Mouse (Mus musculus) embryonic facial prominence, embryonic 14.5 days (tissue): ENCODE measurements at regions not wholly inside any gene's neighbourhood (a gene's known extent, or its start where the extent isn't known, plus 50 kb on each side); places are given as distances from the start of the nearest gene placed in this dataset.
A peak's percentile ranks its signal among the peaks of the same experiment; 100 is the strongest.

Experiments
- ATAC-seq: fragments of 200-750 bp; cut with Nextera tagmentation; 2 replicates; pipeline ENCODE4 v1.8.0; 2017; ENCODE audit warnings: low read depth, moderate number of reproducible peaks, moderate TSS enrichment
- DNase-seq: peaks from one replicate; pipeline ENCODE4 v3.0.0-alpha.2; 2015; ENCODE audit warnings: low spot score
- H3K27ac ChIP-seq: fragments of 300-500 bp; sonication (generic); replicated peaks from 2 replicates; pipeline ENCODE4 v1.5.1; 2014; ENCODE audit warnings: low read depth, mild to moderate bottlenecking, low read length, moderate library complexity
- H3K27me3 ChIP-seq: fragments of 300-500 bp; sonication (generic); replicated peaks from 2 replicates; pipeline ENCODE4 v1.6.1; 2014; ENCODE audit warnings: low read length; ENCODE audit not compliant: control insufficient read depth, insufficient read depth
- H3K36me3 ChIP-seq: fragments of 300-500 bp; sonication (generic); 2 replicates; pipeline ENCODE4 v1.6.1; 2014; ENCODE audit warnings: low read length, mixed read lengths; ENCODE audit not compliant: control insufficient read depth, insufficient read depth
- H3K4me1 ChIP-seq: fragments of 300-500 bp; sonication (generic); 2 replicates; pipeline ENCODE4 v1.6.1; 2014; ENCODE audit warnings: antibody characterized with exemption, low read length; ENCODE audit not compliant: control insufficient read depth, insufficient read depth
- H3K4me2 ChIP-seq: fragments of 300-500 bp; sonication (generic); 2 replicates; pipeline ENCODE4 v1.6.1; 2014; ENCODE audit warnings: low read depth, mild to moderate bottlenecking, low read length, moderate library complexity, mixed read lengths
- H3K4me3 ChIP-seq: fragments of 300-500 bp; sonication (generic); 2 replicates; pipeline ENCODE4 v1.5.1; 2014; ENCODE audit warnings: low read depth, mild to moderate bottlenecking, low read length
- H3K9ac ChIP-seq: fragments of 300-500 bp; sonication (generic); 2 replicates; pipeline ENCODE4 v1.6.1; 2014; ENCODE audit warnings: low read depth, mild to moderate bottlenecking, low read length, moderate library complexity, mixed read lengths
- H3K9me3 ChIP-seq: fragments of 300-500 bp; sonication (generic); 2 replicates; pipeline ENCODE4 v1.6.1; 2016; ENCODE audit warnings: low read length; ENCODE audit not compliant: control insufficient read depth
- WGBS: fragments of 180-500 bp; shearing (Covaris S2); extraction: QIAGEN DNeasy Blood & Tissue Kit; methylation state at CpG from one replicate; pipeline ENCODE4 v1.1.7; 2014; 5-methylcytosine and 5-hydroxymethylcytosine counted together

DNA sequence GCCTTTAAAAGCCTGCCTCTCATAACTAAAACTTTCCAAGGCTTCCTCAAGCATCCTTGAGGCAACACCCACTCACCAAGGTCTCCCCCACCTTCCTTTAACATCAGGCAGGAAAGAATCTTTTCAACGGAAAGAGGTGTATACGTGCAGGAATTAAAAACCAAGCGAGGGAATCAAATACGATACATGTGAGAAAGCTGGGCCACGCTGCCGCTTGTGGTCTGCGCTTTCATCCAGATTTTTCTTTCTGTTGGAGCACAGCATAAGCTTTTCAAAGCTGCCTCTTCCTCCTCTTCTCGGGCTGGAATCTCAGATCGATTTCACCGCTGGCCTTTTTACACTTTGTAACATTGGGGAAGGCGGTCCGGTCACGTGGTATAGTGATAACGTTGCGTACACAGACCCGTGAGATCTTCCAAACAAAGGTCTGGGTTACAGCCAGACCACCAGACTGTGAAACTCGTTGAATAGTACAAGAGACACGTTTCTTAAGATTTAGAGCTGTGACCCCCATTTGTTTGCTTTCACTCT is 114.4 kb upstream of the Cpsf6 start:
- H3K4me2 ChIP-seq, result peak overlapping the region; percentile 57
- peak overlapping the region; percentile 54; the same call in 1 of the 2 replicates for H3K9ac ChIP-seq
- peak; percentile 79 for DNase-seq
- peak; percentile 87 for ATAC-seq
- H3K4me1 ChIP-seq, result 0 out of 2 replicates have a peak, but pooled peaks cover 6% of the 10 kb centered on the region
- H3K36me3 ChIP-seq, result no peaks in the 10 kb centered on the region
- 25% methylated on average over 18 of the region's 18 CpGs for WGBS
- H3K4me3 ChIP-seq, result peak overlapping the region; percentile 30
- H3K9me3 ChIP-seq, result no peaks in the 10 kb centered on the region
- peak overlapping the region; percentile 65 for H3K27ac ChIP-seq
- no peaks in the 10 kb centered on the region for H3K27me3 ChIP-seq

DNA sequence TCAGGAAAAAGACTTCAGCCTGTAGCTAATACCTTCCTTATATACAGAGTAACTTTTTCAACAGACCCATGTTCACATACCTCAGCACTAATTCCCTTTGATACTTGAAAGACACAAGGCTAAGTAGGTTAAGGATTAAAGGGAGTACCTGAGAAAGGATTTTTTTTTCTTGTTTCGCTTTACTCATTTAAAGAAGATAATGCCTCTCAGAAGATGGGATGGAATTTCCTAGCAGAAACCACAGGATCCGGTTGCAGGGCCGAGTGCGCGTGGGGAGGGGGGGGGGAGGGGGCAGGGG is 114.0 kb upstream of the Cpsf6 start:
- Histone ChIP-seq H3K27me3 (no peaks in the 10 kb centered on the region), H3K36me3 (no peaks in the 10 kb centered on the region), H3K4me1 (0 out of 2 replicates have a peak, but pooled peaks cover 6% of the 10 kb centered on the region), H3K9ac (no peak overlapping the region), H3K4me3 (no peak overlapping the region), H3K4me2 (peak overlapping the region; percentile 57), H3K9me3 (no peaks in the 10 kb centered on the region), H3K27ac (no peak overlapping the region)
- peak; percentile 57; the same call in 1 of the 2 replicates for ATAC-seq
- WGBS, result 15% methylated on average over 2 of the region's 5 CpGs
- no peak for DNase-seq

DNA sequence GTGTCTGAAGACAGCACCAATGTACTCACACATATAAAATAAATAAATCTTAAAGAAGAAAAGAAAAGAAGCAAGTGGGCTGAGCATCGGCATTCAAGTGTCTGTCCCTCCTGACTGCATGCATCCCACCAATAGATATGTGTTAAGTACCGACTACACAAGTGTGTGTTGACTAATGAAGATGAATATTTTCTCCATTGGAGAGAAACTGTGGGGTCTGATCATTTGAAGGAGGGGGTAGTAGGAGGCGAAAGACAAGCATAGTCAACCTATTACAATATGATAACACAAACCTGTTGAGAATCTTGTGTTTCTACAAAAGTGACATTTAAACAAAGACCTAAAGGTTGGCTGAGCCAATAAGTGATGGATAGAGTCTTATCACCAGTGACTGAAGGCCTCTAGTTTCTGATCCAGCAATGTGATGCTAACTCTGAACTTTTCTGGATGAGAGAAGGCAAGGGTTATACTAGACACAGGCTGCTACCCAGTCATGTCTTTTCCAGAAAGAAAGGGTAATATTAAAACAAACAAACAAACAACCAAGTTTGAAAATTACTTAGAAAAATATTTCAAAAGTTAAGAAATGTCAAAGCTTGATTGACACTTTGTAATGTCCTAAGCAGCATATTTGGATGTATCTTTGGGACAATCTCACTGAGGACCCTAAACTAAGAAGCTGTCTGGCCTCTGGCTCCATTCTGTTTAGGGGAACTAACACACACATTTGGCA is 113.4 kb upstream of the Cpsf6 start:
- Histone ChIP-seq H3K4me1 (0 out of 2 replicates have a peak, but pooled peaks cover 6% of the 10 kb centered on the region), H3K27me3 (no peaks in the 10 kb centered on the region), H3K9ac (no peak overlapping the region), H3K36me3 (no peaks in the 10 kb centered on the region), H3K9me3 (no peaks in the 10 kb centered on the region), H3K4me2 (0 out of 2 replicates have a peak overlapping the region, but pooled peaks have one; percentile 57), H3K27ac (no peak overlapping the region), H3K4me3 (no peak overlapping the region)
- DNase-seq, result no peak
- 92% methylated on average over 3 of the region's 3 CpGs for WGBS
- ATAC-seq, result no peak

DNA sequence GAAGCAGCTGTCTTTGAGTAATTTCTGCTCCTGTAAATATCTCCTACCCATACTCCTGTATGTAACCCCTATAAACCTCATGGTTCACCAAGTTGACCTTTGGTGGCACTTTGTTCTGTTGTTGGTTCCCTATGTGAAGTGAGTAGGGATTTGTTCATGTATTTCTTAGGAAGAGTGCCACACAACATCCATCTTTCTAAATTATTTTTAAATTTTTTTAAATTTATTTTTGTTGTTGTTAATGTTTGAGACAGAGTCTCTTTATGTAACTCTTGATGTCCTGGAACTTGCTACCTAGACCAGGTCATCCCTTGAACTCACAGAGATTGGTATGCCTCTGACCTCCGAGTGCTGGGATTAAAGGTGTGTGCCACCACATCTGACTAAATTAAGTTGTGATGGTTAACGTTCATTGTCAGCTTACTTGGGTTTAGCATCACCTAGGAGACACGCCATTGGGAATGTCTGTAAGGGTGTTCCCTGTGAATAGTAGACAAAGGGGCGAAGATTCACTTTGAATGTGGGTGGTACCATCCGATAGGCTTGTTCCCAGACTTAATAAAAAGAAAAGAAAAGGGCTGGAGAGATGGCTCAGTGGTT is 112.7 kb upstream of the Cpsf6 start:
- no peak overlapping the region for H3K27ac ChIP-seq
- no peak overlapping the region for H3K4me3 ChIP-seq
- H3K4me1 ChIP-seq, result 0 out of 2 replicates have a peak, but pooled peaks cover 6% of the 10 kb centered on the region
- no peak overlapping the region for H3K9ac ChIP-seq
- no peaks in the 10 kb centered on the region for H3K27me3 ChIP-seq
- WGBS, result 90% methylated on average over 5 of the region's 5 CpGs
- no peak overlapping the region for H3K4me2 ChIP-seq
- no peaks in the 10 kb centered on the region for H3K36me3 ChIP-seq
- no peaks in the 10 kb centered on the region for H3K9me3 ChIP-seq
- no peak for DNase-seq
- ATAC-seq, result no peak

DNA sequence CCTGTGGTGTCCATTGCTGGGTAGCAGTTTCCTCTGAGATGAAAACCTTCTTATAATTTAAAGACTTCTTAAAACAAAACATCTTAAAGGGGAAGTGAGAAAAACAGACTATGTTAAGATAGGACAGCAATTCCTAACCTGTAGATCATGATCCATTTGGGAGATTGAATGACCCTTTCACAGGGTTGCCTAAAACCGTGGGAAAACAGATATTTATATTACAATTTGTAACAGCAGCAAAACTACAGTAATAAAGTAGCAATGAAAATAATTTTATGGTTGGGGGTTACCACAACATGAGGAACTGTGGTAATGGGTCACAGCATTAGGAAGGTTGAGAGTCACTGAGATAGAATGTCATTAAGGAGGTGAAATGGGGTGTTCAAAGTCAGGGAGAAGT is 111.9 kb upstream of the Cpsf6 start:
- Histone ChIP-seq H3K36me3 (no peaks in the 10 kb centered on the region), H3K4me2 (no peak overlapping the region), H3K4me1 (0 out of 2 replicates have a peak, but pooled peaks cover 6% of the 10 kb centered on the region), H3K27ac (no peak overlapping the region), H3K4me3 (no peak overlapping the region), H3K9ac (no peak overlapping the region), H3K27me3 (no peaks in the 10 kb centered on the region), H3K9me3 (no peaks in the 10 kb centered on the region)
- 69% methylated on average over 1 of the region's 1 CpGs for WGBS
- DNase-seq (no peak), ATAC-seq (no peak)

DNA sequence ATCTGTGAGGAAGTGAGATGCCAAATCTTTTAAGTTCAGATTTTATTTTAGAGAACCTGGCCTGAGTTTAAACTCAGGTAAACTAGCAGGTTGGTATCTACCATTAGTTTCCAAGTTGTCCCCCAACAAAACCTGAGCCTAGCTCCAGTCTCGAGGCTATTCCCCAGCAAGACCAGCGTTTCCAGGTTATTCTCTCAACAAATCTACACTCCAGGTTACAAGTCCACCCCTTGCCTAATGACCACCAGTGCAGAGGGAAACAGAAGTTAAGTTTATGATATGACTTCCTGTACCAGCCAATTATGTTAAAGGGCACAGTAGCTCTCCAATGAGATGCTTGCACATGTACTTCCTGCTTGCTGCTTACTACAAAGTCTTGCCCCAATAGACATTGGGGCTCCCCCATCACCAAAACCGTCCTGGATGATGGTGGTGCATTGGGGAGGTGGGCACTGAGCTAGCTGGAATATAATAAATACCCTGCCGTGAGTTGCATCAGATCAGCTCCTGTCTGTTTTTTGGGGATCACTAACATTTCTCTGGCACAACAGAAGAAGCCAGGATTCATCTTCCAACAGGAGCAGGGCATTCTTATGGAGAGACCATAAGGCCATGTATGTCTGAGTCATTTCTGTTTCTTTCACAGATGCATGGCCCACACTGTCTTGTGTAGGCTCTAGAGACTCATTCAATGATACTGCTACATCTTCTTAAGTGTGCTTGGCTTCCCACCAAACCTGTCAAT is 111.2 kb upstream of the Cpsf6 start:
- Histone ChIP-seq H3K27ac (no peak overlapping the region), H3K9me3 (no peaks in the 10 kb centered on the region), H3K9ac (no peak overlapping the region), H3K4me3 (no peak overlapping the region), H3K36me3 (no peaks in the 10 kb centered on the region), H3K27me3 (no peaks in the 10 kb centered on the region), H3K4me2 (no peak overlapping the region), H3K4me1 (0 out of 2 replicates have a peak, but pooled peaks cover 6% of the 10 kb centered on the region)
- WGBS, result 82% methylated on average over 4 of the region's 4 CpGs
- ATAC-seq (no peak), DNase-seq (no peak)

DNA sequence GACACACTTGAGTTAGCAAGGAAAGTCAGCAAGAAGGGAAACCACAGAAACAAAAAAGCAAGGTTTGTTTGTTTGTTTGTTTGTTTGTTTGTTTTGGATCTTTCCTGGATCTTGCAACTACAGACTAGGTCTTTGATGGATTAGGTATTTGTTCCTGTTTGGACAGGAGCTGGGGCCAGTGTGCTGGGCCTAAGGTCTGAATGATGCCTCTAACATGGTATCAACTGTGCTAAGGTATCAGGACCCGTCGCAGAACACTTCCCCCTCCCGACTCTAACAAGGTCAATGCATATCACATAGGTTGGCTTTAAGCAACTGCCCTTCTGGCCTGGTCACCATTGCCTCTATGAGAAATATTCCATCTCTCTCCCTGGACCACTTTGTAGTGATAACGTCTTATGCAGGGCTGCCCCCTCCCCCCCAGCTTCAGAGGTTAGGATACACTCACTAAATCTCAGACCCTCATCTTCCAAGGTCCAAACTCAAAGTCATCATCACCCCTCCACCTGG is 103.3 kb upstream of the Cpsf6 start:
- H3K4me3 ChIP-seq, result no peak overlapping the region
- 99% methylated on average over 4 of the region's 4 CpGs for WGBS
- no peak for ATAC-seq

DNA sequence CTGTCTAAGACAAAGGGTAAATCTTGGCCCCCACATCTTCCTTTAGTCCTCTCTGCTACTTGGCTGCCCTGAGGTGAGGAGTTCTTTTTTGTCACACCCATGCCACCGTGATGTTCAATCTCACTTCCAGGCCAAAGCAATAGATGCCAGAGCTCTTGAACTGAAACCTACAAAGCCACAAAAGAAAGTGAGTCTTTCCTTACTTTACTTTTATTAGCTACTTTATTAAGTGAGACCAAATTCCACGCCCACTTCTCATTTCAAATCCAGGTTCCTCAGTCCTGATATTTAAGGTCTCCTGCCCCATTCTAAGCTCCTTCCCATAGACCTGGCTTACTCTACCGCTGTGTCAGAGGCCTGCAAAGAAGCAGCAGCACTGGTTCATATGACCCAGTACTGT is 102.5 kb upstream of the Cpsf6 start:
- WGBS, result 89% methylated on average over 3 of the region's 3 CpGs
- no peak overlapping the region for H3K4me2 ChIP-seq
- no peaks in the 10 kb centered on the region for H3K27me3 ChIP-seq
- H3K36me3 ChIP-seq, result no peaks in the 10 kb centered on the region
- DNase-seq (no peak), ATAC-seq (no peak)
- H3K27ac ChIP-seq, result no peak overlapping the region
- H3K4me1 ChIP-seq, result no peaks in the 10 kb centered on the region
- no peaks in the 10 kb centered on the region for H3K9me3 ChIP-seq
- no peak overlapping the region for H3K4me3 ChIP-seq
- H3K9ac ChIP-seq, result no peak overlapping the region

More for the DNA sequence above, 103.3 kb upstream of the Cpsf6 start:
- no peak for DNase-seq
- Histone ChIP-seq H3K36me3 (no peaks in the 10 kb centered on the region), H3K27ac (no peak overlapping the region), H3K27me3 (no peaks in the 10 kb centered on the region), H3K4me1 (no peaks in the 10 kb centered on the region), H3K9ac (no peak overlapping the region), H3K9me3 (no peaks in the 10 kb centered on the region), H3K4me2 (no peak overlapping the region)
